Mouse (Mus musculus) erythroid progenitor cell, adult 5-6 weeks (primary cell): ENCODE results near the gene Eef1g. TPM values are rescaled to one million over a fixed set of nuclear protein-coding genes. Genes with fewer than 3 reads are reported as not detected.
"Not testable (repeated sequence)": the region's sequence is repeated elsewhere in the genome, so short reads cannot be mapped to it uniquely, and the experiment has no call there.

Source experiments
- ATAC-seq: replicated peaks from 2 replicates; pipeline ENCODE4 v1.8.0; 2016; ENCODE audit warnings: moderate number of reproducible peaks, mild to moderate bottlenecking, moderate TSS enrichment, inconsistent platforms; ENCODE audit not compliant: poor library complexity, low FRiP score, severe bottlenecking
- total RNA-seq, 2 experiments: library from RNA; stranded (forward) in 1 of 2; stranded (reverse) in 1 of 2; fragments of 150-400 nt in 1 of 2; fragments of 186-747, 209-891 nt in 1 of 2; gene quantifications; 2 replicates each; pipeline versions ENCODE4 v1.2.3 to v1.2.4; 2015 to 2017; ENCODE audit warnings: low replicate concordance in 2 of 2

Gene Eef1g
- total RNA-seq, 2 experiments from 2014 or later = 92.0 to 198 TPM

- ATAC-seq = no peak
Observed at GRCm38 (mm10) chr19:8943047-8943446, 23.8 kb upstream of the Eef1g start.

- ATAC-seq = 0 out of 2 replicates have a peak, but pooled peaks have one; percentile 15
Observed at GRCm38 (mm10) chr19:8944062-8944461, 22.8 kb upstream of the Eef1g start.

- ATAC-seq = no peak
Observed at GRCm38 (mm10) chr19:8944750-8945149, 22.1 kb upstream of the Eef1g start.

DNA sequence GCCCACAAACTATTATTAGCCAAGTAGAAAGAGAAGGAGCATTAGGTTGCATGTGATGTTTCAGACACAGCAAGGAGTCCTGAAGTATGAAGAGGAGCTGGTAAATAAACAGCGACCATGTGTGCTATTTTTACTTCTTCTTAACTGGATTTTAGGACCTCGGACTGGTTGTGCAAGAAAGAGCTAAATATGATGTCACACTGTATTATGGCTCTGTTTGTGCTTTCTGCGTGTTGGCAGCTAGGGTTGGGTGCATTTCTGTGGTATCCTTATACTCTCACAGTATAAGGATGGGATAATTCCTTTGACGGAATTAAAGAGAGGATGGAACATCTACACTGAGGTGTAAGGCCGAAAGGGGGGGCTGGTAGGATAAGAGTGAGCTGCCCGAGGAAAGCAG is 21.6 kb upstream of the Eef1g start:
- ATAC-seq = no peak

- ATAC-seq = peak; percentile 80
Observed at GRCm38 (mm10) chr19:8946929-8947328, 19.9 kb upstream of the Eef1g start.

DNA sequence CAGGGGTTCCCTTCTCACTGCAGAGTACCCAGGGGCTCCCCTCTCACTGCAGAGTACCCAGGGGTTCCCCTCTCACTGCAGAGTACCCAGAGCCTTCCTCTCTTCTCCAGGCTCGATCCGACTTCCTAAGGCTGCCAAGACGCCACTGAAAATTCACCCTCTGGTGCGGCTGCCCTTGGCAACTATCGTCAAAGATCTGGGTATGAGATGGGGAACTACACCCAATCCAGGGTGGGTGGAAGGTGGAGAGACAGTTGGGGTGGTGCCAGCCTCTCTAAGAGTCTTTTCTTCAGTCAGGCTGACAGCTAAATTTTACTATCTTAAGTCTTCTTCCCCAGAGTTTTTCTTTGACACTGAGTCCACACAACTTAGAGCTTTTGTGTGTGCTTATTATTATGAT is 16.7 kb upstream of the Eef1g start:
- no peak for ATAC-seq

DNA sequence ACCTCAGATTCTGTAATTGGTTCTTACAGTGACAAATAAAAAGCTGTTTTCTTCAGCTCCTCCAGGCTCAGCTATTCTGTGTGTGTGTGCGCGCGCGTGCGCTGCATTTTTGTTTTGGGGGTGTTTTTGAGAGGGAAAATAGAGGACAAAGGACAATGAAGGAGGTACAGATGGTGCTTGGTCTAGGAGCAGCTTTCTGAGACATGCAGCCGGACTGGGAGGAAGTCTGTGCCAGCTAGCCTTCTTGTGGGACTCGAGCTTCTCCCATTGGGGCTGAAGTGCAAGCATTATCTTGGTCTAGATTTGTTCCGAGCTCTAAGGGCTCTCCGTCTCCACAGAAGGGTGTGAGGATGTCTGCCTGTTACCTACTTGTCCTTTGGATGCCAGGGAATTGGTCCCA is 14.6 kb upstream of the Eef1g start:
- no peak for ATAC-seq

DNA sequence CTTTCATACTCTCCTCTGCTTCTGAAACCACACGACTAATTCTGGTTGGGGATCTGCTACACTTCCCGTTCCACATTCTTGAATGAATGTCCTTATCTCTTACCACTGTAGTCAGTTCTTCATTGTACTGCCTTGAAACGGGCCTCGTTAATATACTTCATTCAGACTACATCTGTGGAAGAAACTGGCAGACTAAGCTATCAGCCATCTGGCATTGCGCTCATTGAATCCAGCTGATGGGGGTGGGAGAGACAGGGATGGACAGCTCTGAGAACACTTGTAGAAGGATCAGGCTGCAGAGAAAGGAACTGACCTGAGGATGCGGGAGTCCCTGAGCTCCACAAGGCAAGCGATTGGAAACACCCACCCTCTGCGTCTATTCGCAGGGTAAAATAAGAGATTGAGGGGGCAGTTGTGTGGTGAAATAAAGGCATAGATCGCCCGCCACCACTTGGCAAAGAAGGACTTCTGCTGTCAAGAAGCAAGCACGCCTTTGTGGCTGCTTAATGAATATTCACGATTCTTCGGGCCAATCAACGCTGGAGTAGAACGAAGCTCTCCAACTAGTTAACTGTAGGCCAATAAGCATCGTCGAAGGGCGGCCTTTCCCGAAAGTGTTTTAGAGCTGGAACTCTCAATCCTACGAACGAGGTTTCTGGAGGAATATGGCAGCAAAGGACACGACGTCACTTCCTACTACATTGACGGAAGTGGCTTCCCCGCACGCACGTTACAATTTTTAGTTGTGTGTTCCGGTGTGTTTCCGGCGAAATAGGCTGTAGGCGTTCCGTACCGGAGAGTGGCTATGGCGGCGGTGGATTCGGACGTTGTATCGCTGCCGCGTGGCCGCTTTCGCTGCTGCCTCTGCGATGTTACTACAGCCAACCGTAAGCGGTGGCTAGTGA is 13.5 kb upstream of the Eef1g start, which contains the start of gene Tut1:
Gene Tut1, plus strand, starts transcription at position 713 of the 905 bp plus-strand sequence.
- ATAC-seq = peak; percentile 96

GRCm38 (mm10) chr19:8954171-8954570 is 12.7 kb upstream of the Eef1g start:
- ATAC-seq = no peak

- ATAC-seq = no peak
Observed at GRCm38 (mm10) chr19:8962256-8962655, 4.6 kb upstream of the Eef1g start.

GRCm38 (mm10) chr19:8965075-8965474 is 1.8 kb upstream of the Eef1g start:
- ATAC-seq = no peak

- no peak for ATAC-seq
Observed at GRCm38 (mm10) chr19:8965771-8966170, 1.1 kb upstream of the Eef1g start.

DNA sequence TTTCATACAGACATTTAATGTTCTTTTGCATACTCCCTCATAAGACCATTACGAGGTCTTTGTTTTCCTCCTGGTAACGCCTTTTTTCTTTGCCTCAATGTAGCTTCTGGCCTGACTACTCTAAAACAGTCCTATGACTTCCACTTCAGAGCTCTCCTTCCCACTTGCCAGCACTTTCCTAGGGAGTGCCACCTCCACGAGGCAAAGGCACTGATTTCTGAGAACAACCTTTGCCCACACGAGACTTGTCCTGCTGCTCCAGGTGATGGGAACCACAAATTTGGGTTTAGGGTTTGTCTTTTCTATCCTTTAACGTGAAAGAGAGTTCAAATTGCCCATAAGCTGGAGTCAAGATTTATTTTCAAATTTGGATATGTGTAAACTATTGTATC is 647 bp upstream of the Eef1g start:
- no peak for ATAC-seq

DNA sequence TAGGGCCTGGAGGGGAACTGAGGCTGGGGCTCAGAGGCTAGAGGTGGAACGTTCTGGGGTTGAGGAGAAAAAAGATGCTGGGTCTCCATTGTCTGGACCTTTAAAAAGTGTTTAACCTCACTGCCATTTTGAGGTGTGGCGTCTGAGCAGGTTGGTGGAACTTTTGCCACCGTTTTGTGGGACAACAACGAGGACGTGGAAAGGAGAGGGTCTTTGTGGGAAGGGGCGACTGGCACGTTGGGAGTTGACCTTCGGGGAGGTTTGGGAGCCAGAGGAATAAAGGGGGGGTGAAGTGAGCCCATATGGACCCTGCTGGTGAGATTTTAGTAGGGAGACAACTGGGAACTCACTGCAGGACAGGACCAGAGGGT is 517 bp downstream of the Eef1g start:
- ATAC-seq = no peak

- ATAC-seq = no peak
Observed at GRCm38 (mm10) chr19:8967893-8968292, 1.1 kb downstream of the Eef1g start.

GRCm38 (mm10) chr19:8972491-8972890 is 5.7 kb downstream of the Eef1g start:
- not testable (repeated sequence) for ATAC-seq

GRCm38 (mm10) chr19:8974638-8975037 is 7.8 kb downstream of the Eef1g start:
- no peak for ATAC-seq

DNA sequence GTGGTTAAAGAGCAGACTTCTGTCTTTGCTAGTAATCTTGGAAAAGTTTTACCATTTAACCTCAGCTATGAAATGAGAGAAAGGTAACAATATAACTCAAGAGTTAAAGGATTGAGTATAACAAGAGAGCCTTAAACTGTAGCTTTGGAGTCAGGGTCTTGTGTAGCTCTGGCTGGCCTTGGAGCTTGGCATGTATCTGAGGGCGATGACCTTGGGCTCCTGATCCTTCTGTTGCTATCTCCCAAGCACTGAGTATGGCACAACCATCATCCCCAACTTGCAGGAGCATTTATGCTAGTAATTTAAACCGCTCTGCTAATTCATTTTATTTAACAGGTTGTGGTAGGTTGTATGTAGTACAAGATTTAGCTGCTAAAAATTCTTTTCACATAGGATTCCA is 8.7 kb downstream of the Eef1g start:
- ATAC-seq = no peak

GRCm38 (mm10) chr19:8976535-8976934 is 9.7 kb downstream of the Eef1g start:
- ATAC-seq = peak; percentile 79

GRCm38 (mm10) chr19:8980771-8981170 is 13.9 kb downstream of the Eef1g start:
- no peak for ATAC-seq

DNA sequence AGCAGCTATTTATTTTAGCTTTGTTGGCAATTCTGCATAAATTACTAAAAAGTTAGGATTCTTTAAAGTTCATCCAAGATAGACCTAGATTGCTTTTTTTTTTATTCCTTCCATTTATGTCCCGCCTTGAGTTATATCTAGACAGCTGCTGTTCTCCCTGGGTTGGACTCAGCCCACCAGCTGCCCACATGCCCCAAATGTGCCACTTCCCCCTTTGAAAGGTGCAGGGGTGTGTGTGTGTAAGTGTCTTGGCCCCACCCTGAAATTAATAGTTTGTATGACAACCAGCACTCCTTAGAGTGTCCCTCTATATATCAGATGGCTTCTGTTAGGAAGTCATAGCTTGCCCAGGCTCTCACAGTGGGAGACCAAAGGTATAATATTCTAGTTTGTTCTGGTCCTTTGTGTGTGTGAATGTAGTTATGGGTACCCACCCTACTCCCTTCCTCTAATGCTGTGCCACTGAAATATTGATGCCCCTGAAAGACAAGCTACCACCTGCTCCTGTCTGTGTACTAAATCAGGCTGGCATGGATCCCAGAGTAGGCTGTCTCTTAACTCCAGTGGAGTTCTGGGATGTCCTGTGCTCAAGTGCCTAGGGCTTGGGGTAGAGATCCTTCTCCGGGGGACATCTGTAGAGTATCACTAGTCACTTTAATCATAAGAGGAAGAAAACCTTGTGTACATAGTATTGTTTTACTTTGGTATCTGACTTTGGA is 14.8 kb downstream of the Eef1g start:
- ATAC-seq = no peak
